Mouse (Mus musculus) midbrain, embryonic 14.5 days (tissue): ENCODE measurements around the gene Ugt1a7c. TPM values are rescaled to one million over a fixed set of nuclear protein-coding genes. Genes with fewer than 3 reads are reported as not detected.

Experiments used
- ATAC-seq: fragments of 200-750 bp; cut with Nextera tagmentation; 2 replicates; pipeline ENCODE4 v1.8.0; 2017; ENCODE audit warnings: moderate number of reproducible peaks, moderate library complexity; ENCODE audit not compliant: low FRiP score, low TSS enrichment
- DNase-seq: peaks from one replicate; pipeline ENCODE4 v3.0.0-alpha.2; 2015
- H3K27ac ChIP-seq: fragments of 300-500 bp; sonication (generic); replicated peaks from 2 replicates; pipeline ENCODE4 v1.5.1; 2014; ENCODE audit warnings: mild to moderate bottlenecking, low read depth, low read length, moderate library complexity
- H3K27me3 ChIP-seq: fragments of 300-500 bp; sonication (generic); 2 replicates; pipeline ENCODE4 v1.6.1; 2014; ENCODE audit warnings: low read length, control low read depth, mixed read lengths; ENCODE audit not compliant: control insufficient read depth, insufficient read depth
- H3K36me3 ChIP-seq: fragments of 300-500 bp; sonication (generic); 2 replicates; pipeline ENCODE4 v1.6.1; 2014; ENCODE audit warnings: low read length, control low read depth; ENCODE audit not compliant: control insufficient read depth, insufficient read depth
- H3K4me1 ChIP-seq: fragments of 300-500 bp; sonication (generic); 2 replicates; pipeline ENCODE4 v1.6.1; 2014; ENCODE audit warnings: mild to moderate bottlenecking, antibody characterized with exemption, low read length, control low read depth; ENCODE audit not compliant: control insufficient read depth, insufficient read depth
- H3K4me2 ChIP-seq: fragments of 300-500 bp; sonication (generic); 2 replicates; pipeline ENCODE4 v1.6.1; 2014; ENCODE audit warnings: mild to moderate bottlenecking, low read length, moderate library complexity
- H3K4me3 ChIP-seq: fragments of 300-500 bp; sonication (generic); replicated peaks from 2 replicates; pipeline ENCODE4 v1.5.1; 2014; ENCODE audit warnings: low read depth, low read length
- H3K9ac ChIP-seq: fragments of 300-500 bp; sonication (generic); replicated peaks from 2 replicates; pipeline ENCODE4 v1.6.1; 2014; ENCODE audit warnings: mild to moderate bottlenecking, low read length, moderate library complexity
- H3K9me3 ChIP-seq: fragments of 300-500 bp; sonication (generic); 2 replicates; pipeline ENCODE4 v1.6.1; 2016; ENCODE audit warnings: low read length, control low read depth, mixed read lengths; ENCODE audit not compliant: control insufficient read depth
- WGBS: fragments of 180-500 bp; shearing (Covaris S2); extraction: QIAGEN DNeasy Blood & Tissue Kit; methylation state at CpG from one replicate; pipeline ENCODE4 v1.1.7; 2014; 5-methylcytosine and 5-hydroxymethylcytosine counted together
- polyA plus RNA-seq: library from polyadenylated mRNA; unstranded; fragments of >200 nt; fragmentation: Nextera tagmentation; extraction: Ambion mirVana; gene quantifications from 2 replicates; pipeline ENCODE4 v1.2.1, GENCODE M21; 2014

Ugt1a7c gene
- polyA plus RNA-seq, 1 experiment from 2014 or later, result 0.99 TPM

DNA sequence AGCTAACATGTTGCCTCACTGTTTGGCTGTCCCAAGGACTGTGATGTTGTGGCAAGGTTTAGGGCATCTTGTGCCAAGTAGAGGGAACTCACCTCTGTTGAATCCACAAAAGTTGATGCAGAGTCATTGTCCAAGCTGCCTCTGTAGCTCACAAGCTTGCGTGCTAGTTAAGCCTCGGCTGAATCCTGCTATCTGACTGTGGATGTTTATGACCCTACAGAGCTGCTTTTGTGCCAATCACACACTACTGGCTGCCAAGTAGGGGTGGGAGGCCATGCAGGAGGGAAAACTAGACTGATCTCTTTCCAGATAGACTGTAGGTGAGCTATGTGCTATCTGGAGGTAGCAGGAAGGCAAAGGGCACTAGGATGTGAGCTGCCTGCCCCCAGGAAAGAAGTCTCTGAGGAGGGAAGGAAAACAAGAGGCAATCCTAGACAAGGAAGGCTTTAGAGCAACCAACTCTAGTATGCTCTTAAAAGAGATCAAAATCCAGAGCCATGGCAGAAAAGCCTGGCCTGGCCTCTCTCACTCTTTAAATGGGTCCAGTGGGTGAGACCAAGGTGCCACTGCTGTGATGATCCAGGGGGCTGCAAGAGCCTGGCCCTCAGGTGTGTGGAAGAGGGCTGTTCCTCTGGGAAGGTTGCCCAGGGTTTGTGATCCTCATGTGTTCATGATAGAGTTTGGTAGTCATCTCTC lies 119.1 kb downstream of the Ugt1a7c start:
- H3K27me3 ChIP-seq, result no peaks in the 10 kb centered on the region
- 83% methylated on average over 2 of the region's 2 CpGs for WGBS
- ATAC-seq (peak; percentile 15), DNase-seq (peak; percentile 1)
- no peak overlapping the region for H3K9ac ChIP-seq
- no peaks in the 10 kb centered on the region for H3K4me1 ChIP-seq
- peaks cover 62% of the 10 kb centered on the region for H3K9me3 ChIP-seq
- no peak overlapping the region for H3K4me2 ChIP-seq
- H3K36me3 ChIP-seq, result no peaks in the 10 kb centered on the region
- H3K4me3 ChIP-seq, result no peak overlapping the region
- H3K27ac ChIP-seq, result no peak overlapping the region

DNA sequence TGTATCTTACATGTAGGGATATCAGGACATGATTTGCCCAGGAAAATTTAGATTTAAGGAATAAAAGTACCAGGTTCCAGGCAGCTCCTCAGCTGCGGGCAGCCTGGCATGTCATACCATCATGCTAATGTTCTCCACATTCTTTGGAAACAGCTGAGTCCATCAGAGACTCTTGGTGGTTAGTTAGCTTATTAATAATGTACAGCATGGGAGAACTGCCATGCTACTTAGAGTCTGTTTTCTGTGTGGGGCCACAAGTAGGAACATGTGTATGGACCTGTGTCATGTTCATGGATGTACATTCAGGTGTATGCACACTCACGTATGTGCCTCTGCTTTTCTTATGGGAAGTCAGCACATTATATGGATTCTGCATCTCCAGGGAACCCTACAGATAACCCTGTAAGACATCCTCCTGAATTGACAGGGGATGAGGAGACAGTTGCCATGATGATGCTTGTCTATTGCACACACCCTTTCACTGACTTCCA lies 119.6 kb downstream of the Ugt1a7c start:
- Histone ChIP-seq H3K27ac (no peak overlapping the region), H3K9me3 (peaks cover 62% of the 10 kb centered on the region), H3K27me3 (no peaks in the 10 kb centered on the region), H3K4me1 (no peaks in the 10 kb centered on the region), H3K9ac (no peak overlapping the region), H3K4me2 (no peak overlapping the region), H3K36me3 (no peaks in the 10 kb centered on the region), H3K4me3 (no peak overlapping the region)
- ATAC-seq, result 0 out of 2 replicates have a peak, but pooled peaks have one; percentile 7
- WGBS, result 80% methylated on average over 2 of the region's 2 CpGs
- peak; percentile 0 for DNase-seq

DNA sequence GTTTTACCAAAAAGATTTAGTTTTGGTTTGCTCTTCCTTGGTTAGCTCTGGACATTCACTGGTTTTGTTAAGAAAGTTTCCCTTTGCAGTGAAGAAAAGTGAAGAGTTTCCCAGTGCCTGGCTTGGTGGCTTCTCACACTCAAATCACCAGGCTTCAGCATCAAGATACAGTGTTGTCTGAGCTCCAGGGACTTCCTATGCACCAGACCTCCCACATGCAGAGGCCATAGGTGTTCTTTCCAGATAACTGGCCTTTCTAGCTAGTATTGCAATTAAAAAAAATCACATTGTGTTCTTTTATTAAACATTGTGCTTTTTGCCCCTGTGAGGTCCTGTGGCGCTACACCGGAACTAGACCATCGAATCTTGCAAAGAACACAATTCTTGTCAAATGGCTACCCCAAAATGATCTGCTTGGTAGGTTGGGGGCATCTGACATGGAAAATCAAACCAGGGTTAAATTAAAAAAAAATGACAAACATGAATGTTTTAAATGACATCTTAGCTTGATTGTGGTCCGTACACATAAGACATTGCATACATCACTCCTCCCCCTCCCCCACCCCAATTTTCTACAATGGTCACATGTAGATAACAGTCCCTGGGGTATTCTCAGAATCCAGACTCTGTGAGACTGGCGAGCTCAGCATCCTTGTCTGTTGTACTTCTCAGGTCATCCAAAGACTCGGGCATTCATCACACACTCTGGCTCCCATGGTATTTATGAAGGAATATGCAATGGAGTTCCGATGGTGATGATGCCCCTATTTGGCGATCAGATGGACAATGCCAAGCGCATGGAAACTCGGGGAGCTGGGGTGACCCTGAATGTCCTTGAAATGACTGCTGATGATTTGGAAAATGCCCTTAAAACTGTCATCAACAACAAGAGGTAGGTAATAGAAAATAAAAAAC lies 120.9 kb downstream of the Ugt1a7c start:
- DNase-seq (peak; percentile 7), ATAC-seq (no peak)
- no peak overlapping the region for H3K4me3 ChIP-seq
- H3K27ac ChIP-seq, result no peak overlapping the region
- H3K36me3 ChIP-seq, result no peaks in the 10 kb centered on the region
- H3K27me3 ChIP-seq, result no peaks in the 10 kb centered on the region
- no peaks in the 10 kb centered on the region for H3K4me1 ChIP-seq
- no peak overlapping the region for H3K4me2 ChIP-seq
- 70% methylated on average over 10 of the region's 10 CpGs for WGBS
- no peak overlapping the region for H3K9ac ChIP-seq
- H3K9me3 ChIP-seq, result peaks cover 62% of the 10 kb centered on the region

GRCm38 (mm10) chr1:88216551-88216950 lies 121.7 kb downstream of the Ugt1a7c start:
- WGBS, result 58% methylated on average over 2 of the region's 2 CpGs
- H3K36me3 ChIP-seq, result no peaks in the 10 kb centered on the region
- H3K27ac ChIP-seq, result no peak overlapping the region
- no peaks in the 10 kb centered on the region for H3K4me1 ChIP-seq
- peaks cover 58% of the 10 kb centered on the region for H3K9me3 ChIP-seq
- ATAC-seq (no peak), DNase-seq (no peak)
- no peak overlapping the region for H3K4me3 ChIP-seq
- H3K9ac ChIP-seq, result no peak overlapping the region
- H3K4me2 ChIP-seq, result no peak overlapping the region
- H3K27me3 ChIP-seq, result no peaks in the 10 kb centered on the region

- 60% methylated on average over 2 of the region's 2 CpGs for WGBS
- DNase-seq, result peak; percentile 1
Measured at GRCm38 (mm10) chr1:88217144-88217543, 122.3 kb downstream of the Ugt1a7c start.

DNA sequence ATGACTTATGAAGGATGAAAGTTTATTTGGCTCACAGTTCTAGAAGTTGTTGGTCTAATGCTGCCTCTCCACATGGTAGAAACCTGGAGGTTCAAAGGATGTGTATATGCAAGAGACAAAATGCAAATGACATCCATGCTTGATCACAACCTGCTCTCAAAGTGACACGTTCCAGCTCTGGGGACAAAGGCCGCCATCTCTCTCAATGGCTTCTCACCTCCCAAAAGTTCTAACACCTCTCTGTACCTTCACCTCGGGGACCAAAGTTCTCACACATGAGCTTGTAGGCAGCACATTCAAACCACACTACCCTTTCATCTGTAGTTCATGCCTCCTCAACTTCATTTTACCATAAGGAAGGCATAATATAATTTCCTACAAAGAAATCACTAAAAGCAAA lies 122.7 kb downstream of the Ugt1a7c start:
- Histone ChIP-seq H3K4me2 (no peak overlapping the region), H3K9me3 (peaks cover 54% of the 10 kb centered on the region), H3K4me1 (no peaks in the 10 kb centered on the region), H3K36me3 (no peaks in the 10 kb centered on the region), H3K9ac (no peak overlapping the region), H3K4me3 (no peak overlapping the region), H3K27ac (no peak overlapping the region), H3K27me3 (no peaks in the 10 kb centered on the region)
- no peak for ATAC-seq
- peak; percentile 5 for DNase-seq
- 42% methylated on average over 3 of the region's 3 CpGs for WGBS

More at GRCm38 (mm10) chr1:88217144-88217543, 122.3 kb downstream of the Ugt1a7c start:
- no peak overlapping the region for H3K4me3 ChIP-seq
- no peak overlapping the region for H3K4me2 ChIP-seq
- H3K27me3 ChIP-seq, result no peaks in the 10 kb centered on the region
- no peaks in the 10 kb centered on the region for H3K36me3 ChIP-seq
- no peak for ATAC-seq
- H3K4me1 ChIP-seq, result no peaks in the 10 kb centered on the region
- H3K27ac ChIP-seq, result no peak overlapping the region
- H3K9ac ChIP-seq, result no peak overlapping the region
- H3K9me3 ChIP-seq, result peaks cover 56% of the 10 kb centered on the region

DNA sequence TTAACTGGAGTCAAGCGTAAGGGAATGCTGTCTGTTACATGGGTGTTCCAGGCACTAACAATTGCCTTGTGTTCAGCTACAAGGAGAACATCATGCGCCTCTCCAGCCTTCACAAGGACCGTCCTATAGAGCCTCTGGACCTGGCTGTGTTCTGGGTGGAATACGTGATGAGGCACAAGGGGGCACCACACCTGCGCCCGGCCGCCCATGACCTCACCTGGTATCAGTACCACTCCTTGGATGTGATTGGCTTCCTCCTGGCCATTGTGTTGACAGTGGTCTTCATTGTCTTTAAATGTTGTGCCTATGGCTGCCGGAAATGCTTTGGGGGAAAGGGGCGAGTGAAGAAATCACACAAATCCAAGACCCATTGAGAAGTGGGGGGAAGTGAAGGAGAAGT lies 123.2 kb downstream of the Ugt1a7c start:
- peaks cover 51% of the 10 kb centered on the region for H3K9me3 ChIP-seq
- peak; percentile 1 for DNase-seq
- 75% methylated on average over 9 of the region's 9 CpGs for WGBS

GRCm38 (mm10) chr1:88218591-88218990 lies 123.7 kb downstream of the Ugt1a7c start:
- 48% methylated on average over 4 of the region's 4 CpGs for WGBS
- Histone ChIP-seq H3K9ac (no peak overlapping the region), H3K4me2 (no peak overlapping the region), H3K4me1 (no peaks in the 10 kb centered on the region), H3K9me3 (peaks cover 46% of the 10 kb centered on the region), H3K36me3 (no peaks in the 10 kb centered on the region), H3K27me3 (no peaks in the 10 kb centered on the region), H3K27ac (no peak overlapping the region), H3K4me3 (no peak overlapping the region)
- ATAC-seq (no peak), DNase-seq (no peak)

More for the DNA sequence above, 123.2 kb downstream of the Ugt1a7c start:
- H3K36me3 ChIP-seq, result no peaks in the 10 kb centered on the region
- H3K4me3 ChIP-seq, result no peak overlapping the region
- no peaks in the 10 kb centered on the region for H3K27me3 ChIP-seq
- H3K27ac ChIP-seq, result no peak overlapping the region
- no peak overlapping the region for H3K4me2 ChIP-seq
- H3K4me1 ChIP-seq, result no peaks in the 10 kb centered on the region
- ATAC-seq, result no peak
- H3K9ac ChIP-seq, result no peak overlapping the region
